Mouse (Mus musculus): Measurements from ENCODE around the gene Fam117a. TPM values are rescaled to one million over a fixed set of nuclear protein-coding genes. Genes with fewer than 3 reads are reported as not detected.
"Not testable (repeated sequence)": the region's sequence is repeated elsewhere in the genome, so short reads cannot be mapped to it uniquely, and the experiment has no call there.

Gene Fam117a
- total RNA-seq, 2 experiments from 2014 or later = 7.8 to 8.8 TPM

DNA sequence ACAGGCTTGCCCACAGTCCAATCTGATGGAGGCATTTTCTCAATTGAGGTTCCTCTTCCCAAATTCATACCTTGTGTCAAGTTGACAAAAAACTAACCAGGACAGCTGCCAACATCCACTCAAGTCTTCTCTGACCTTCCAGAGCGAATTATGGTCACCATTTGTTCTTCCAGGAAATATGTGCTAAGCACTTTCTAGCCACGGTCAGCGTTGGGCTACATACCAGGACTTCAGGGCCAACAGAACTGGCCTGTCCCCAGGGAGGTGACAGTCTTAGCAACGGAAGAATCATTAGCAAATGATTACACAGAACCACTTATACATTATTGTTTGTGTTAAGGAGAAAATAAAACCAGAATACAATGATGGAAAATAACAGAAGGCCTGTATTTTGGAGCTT lies 69.0 kb downstream of the Fam117a start:
- intact Hi-C loops (cut with DNase I) = no loop called here
- no peak for DNase-seq (ENCODE audit: low spot score)

DNA sequence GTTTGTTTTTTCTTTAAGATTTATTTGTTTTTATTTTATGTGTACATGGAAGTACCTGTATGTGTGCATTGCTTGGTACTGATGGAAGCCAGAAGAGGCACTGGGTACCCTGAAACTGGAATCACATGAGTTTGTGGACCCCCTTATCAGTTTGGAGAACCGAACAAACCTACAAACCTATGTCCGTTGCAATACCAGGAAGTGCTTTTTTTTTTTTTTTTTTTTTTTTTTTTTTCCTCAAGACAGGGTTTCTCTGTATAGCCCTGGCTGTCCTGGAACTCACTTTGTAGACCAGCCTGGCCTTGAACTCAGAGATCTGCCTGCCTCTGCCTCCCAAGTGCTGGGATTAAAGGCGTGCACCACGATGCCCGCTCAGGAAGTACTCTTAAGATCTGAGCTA lies 69.6 kb downstream of the Fam117a start:
- DNase-seq (ENCODE audit: low spot score); intact Hi-C loops (cut with DNase I): not testable (repeated sequence)

DNA sequence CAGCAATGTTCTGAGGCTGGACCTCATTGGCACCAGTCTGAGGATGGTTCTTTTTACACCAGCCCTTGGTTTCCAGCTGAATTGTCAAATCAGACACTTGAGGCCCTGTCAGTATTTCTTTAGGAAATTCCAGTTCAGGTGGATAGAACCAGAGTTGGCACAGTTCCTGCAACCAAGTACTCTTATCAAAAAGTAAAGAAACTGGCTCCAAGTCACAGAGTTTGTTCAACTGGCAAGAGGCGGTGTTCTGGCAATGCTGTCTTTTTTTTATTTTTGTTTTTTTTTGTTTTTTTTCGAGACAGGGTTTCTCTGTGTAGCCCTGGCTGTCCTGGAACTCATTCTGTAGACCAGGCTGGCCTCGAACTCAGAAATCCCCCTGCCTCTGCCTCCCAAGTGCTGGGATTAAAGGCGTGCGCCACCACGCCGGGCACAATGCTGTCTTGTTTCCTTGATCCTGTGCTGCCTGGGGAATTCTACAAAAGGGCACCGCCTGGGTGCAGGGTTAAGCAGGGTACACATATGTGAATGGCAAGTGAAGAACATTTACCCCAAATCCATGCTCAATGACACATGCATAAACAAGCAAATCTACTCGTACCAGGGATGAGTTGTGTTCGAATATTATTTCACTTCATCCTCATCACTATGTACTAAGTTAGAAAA lies 72.8 kb downstream of the Fam117a start:
- intact Hi-C loops (cut with DNase I) = no loop called here
- no peak for DNase-seq (ENCODE audit: low spot score)

DNA sequence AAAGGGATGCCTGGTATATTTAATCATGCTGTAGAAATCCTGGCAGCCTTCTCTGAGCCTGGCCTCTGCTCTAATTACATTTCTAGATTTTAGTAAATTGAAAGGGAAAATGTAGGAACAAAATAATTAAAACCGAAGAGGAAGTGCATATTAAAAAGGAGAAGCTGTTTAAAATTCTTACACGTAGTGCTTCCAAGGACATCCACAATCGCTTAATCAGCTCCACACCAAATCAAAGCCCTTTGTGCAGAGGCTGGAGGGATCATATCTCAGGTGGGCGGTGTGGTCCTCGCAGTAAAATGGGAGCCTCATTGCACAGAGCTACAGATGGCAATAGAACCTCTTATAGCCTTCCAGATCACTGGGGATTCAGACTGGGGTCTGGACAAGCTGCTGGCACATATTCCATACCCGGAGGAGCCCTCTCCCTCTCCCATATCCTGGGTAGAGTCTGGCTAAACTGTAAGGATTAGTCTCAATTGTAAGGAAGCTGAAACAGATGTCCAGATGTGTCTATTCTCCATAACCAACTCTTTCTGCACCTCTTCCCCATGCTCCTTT lies 74.7 kb downstream of the Fam117a start:
- DNase-seq (ENCODE audit: low spot score) = no peak
- intact Hi-C loops (cut with DNase I) = no loop called here

DNA sequence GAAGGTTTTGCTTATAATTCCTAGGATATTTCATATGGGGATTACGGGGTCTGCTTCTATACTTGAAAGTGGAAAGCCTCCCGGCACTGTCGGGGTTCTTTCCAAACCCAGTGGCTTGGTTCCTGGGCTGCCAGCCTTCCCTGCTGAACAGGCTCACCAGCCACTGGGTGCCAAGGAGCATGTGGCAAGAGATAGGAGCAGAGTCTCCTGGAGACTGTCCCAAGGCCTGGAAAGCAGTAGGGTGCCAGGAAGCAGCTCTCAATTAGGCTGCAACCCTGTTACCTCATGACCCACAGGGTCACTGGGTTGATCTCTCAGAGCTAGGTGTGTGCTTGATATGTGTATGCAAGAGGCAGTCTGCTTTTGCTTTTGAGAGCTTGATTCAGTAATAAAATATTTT lies 75.8 kb downstream of the Fam117a start:
- DNase-seq (ENCODE audit: low spot score) = no peak
- intact Hi-C loops (cut with DNase I) = no loop called here

DNA sequence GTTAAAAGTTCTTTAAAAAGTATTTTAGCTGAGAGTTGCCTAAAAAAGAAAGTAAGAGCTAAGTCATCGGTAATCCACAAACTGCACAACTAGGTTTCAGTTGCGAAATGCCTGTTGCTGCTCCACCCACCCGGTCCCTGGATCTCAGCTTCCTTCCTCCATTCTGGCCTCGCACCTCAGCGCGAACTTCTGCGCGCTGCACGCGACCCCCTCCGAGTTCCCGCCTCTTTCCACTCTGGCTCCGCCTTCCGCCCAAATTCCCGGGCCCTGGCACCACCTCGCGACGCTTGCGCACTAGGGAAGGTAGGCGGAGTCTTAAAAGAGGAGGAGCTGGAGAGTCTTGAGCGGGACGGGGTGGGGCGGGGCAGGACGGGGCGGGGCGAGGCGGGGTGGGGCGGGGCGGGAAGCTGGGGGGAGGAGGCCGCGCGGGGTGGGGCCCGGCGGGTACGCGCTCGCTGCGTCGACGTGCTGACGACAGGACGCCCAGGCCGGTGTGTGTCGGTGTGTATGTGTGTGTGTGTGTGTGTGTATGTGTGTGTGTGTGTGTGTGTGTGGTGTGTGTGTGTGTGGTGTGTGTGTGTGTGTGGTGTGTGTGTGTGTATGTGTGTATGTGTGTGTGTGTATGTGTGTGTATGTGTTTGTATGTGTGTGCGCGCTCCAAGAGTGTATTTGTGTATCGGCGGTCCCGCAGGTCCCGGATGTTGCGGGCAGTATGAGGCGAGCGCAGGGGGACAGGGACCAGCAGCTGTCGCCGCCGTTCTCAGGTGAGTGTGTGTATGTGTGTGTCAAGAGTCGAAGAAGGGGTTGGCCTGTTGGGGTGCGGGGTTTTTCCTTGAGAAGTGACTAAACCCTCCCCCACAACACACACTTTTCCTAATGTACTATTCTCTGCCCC lies 77.1 kb downstream of the Fam117a start, which contains the start of gene Spop:
TSS of gene Spop (plus strand) at position 440 of the 895 bp plus-strand sequence.
- intact Hi-C loops (cut with DNase I) = no loop called here

DNA sequence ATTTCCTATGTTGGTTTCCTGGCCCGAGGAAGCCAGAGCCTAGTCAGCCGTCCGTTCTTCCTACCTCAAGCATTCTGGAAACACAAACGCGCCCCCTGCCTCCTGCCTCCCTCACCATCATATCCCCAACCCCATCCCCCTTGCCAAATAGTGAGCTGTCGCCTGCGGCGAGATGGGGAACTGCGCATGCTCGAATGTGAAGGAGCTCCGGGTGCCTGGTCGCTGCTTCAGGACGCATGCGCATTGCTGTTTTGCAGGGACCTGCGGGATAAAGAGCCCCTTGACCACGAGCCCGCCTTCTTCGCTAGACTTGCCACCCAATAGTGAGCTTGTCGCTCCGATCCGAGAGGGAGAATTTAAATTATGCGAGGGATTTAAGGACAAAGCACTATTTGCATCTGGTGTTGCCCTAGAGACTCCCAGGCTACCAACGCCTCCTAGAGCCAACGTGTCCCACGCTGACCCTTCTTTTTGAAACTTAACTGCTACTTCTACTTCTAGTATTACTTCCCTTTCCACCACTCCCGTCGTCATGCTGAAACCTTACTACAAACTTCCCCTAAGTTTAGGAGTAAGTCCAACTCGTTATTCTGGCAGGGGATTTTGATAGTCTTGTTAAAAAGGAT lies 77.8 kb downstream of the Fam117a start:
- peak; percentile 93 for DNase-seq (ENCODE audit: low spot score)
- intact Hi-C loops (cut with DNase I) = no loop called here

More for the DNA sequence above, 77.1 kb downstream of the Fam117a start, which contains the start of gene Spop:
- DNase-seq (ENCODE audit: low spot score) = peak; percentile 88

DNA sequence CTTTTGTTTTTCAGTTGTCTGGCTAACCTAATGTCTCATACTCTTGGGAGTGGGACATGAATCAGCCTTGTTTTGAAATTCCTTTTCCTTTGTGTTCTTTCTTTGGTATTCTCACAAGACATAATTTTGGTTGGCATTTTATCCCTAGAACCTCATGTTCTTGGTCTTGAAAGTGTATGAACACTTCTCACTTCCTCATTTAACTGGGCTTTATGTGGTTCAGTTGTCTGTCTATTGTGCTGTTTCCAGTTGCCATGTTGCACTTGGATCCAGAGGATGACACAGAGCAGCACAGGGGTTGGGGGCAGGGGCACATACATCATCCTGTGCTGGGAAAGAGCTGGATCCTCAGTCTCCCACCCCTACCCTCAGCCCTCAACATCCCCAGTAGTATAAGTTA lies 79.1 kb downstream of the Fam117a start:
- intact Hi-C loops (cut with DNase I) = no loop called here
- no peak for DNase-seq (ENCODE audit: low spot score)

DNA sequence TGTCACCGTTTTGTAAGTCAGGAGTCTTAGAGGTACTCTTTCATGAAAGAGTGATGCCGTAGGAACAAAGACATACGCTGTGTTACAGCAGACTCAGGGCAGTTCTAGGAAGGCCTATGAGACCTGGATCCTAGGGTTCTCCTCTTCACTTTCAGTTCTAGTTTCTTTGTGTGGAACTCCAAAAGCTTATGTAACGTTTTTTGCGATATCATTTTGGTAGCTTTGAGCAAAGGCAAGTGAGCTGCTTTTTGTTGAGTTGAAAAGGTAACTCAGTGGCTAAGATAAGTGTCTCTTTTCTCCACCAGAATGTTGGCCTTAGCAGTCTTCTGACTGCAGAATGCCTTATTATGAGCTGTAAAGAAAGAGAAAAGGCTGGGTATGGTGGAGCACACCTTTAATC lies 80.5 kb downstream of the Fam117a start:
- intact Hi-C loops (cut with DNase I) = no loop called here
- no peak for DNase-seq (ENCODE audit: low spot score)

DNA sequence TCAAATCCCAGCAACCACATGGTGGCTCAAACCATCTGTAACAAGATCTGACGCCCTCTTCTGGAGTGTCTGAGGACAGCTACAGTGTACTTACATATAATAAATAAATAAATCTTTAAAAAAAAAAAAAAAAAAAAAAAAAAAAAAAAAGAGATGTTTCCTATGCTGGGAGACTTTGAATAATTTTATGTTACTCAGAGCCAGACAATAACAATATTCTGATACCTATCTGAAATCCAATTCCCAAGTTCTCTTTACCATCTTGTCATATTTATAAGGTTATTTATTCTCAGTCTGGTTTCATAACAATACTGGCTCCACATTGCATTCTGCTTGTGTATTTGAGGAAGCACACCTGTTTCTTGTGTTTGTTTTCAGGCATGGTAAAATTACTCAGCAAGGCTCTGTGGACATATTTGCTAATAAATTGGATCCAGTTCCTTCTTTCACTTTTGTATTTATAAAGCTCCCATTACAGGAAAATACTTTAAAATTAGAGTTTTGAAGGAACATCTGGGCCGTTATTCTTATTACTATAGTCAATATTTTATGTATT lies 84.1 kb downstream of the Fam117a start:
- intact Hi-C loops (cut with DNase I) = no loop called here
- DNase-seq (ENCODE audit: low spot score) = no peak

DNA sequence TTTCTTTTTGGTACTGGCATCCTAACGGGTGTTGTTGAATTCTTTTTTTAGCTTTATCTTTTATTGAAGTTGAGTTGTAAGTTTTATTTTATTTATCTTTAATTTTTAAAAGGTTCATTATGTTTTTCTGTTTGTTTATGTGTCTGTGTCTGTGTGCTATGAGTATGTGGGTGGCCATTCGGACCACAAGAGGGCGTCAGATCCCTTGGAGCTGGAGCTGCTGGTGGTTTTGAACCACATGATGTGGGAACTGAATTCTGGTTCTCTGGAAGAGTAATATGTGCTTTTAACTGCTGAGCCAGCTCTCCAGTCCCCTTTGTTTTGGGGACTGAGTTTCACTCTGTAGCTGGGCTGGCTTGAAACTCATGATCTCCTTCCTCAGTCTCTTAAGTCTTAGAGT lies 86.7 kb downstream of the Fam117a start:
- intact Hi-C loops (cut with DNase I) = no loop called here
- DNase-seq (ENCODE audit: low spot score) = no peak

DNA sequence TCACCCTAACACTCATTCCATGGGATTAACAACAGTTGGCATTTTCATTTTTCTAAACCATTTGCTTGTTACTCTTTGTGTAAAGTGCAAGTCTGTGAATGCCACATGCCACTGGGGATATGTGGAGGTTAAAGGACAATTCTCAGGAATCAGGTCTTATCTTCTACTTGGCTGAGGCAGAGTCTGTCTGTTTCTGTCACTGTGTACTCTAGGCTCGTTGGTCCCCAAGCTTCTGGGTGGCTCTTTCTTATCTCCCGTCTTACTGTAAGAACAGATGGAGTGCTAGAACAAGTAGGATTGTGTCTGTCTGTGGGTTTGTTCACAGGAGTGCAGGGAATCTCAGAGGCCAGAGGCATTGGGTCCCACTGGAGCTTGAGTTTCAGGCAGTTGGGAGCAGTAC lies 94.5 kb downstream of the Fam117a start:
- intact Hi-C loops (cut with DNase I) = no loop called here

More for the DNA sequence above, 94.5 kb downstream of the Fam117a start:
- no peak for DNase-seq (ENCODE audit: low spot score)

Other genes with a start within 250 kb of the Fam117a start
- gene Dlx3, start 216.9 kb upstream of the Fam117a start, total RNA-seq (2021) = not detected
- gene Dlx4, start 190.8 kb upstream of the Fam117a start, total RNA-seq (2021) = under 1 TPM in 1 of 2 experiments, not detected in 1; 0.11 TPM
- gene Tac4, start 75.5 kb upstream of the Fam117a start, total RNA-seq (2021) = not detected
- gene Kat7, start 26.8 kb upstream of the Fam117a start, total RNA-seq (2021) = 10 to 100 TPM; 26.9 to 28.5 TPM
- 10 to 100 TPM; 36.6 to 43.4 TPM for gene Slc35b1, start 47.7 kb downstream of the Fam117a start, total RNA-seq (2021)
- 100 to 1,000 TPM; 180 to 195 TPM for gene Spop, start 77.1 kb downstream of the Fam117a start, total RNA-seq (2021)
- under 1 TPM; 0.62 to 0.64 TPM for gene Nxph3, start 177.6 kb downstream of the Fam117a start, total RNA-seq (2021)

Data from heart, postnatal 25 days (tissue).